Comparison of ENCODE assay signal across 8 mouse cellular contexts in genomic region chr11:88395076-88395990, GRCm38 (mm10).
DNase-seq lines count a peak whose midpoint lies in the region; TF ChIP-seq lines count a peak whose summit lies in the region.
"Had no signal": no experiment of that assay in that cellular context is flagged by ENCODE, and none has a peak within 500 bp of the region (broad histone marks: within the 10 kb centered on the region; RNA-seq: fewer than 3 reads in every experiment).

No protein-coding gene starts in this region.

- H3K4me3 ChIP-seq in testis, adult 2 months (ENCODE audit: control insufficient read depth, low read depth, low read length), result peak overlapping the region; percentile 18
- H3K4me3 ChIP-seq in midbrain, embryonic 10.5 days, result no peak overlapping the region
- H3K4me3 ChIP-seq: limb, embryonic 12.5 days had no signal

- H3K27ac ChIP-seq in testis, adult 2 months (ENCODE audit: control insufficient read depth, insufficient read depth, low read depth, low read length), result no peak overlapping the region; the same call in 1 of the 2 replicates
- peak overlapping the region; percentile 68 for H3K27ac ChIP-seq in midbrain, embryonic 10.5 days (replicated peaks)
- H3K27ac ChIP-seq: limb, embryonic 12.5 days had no signal

- H3K27me3 ChIP-seq in testis, adult 2 months (ENCODE audit: control insufficient read depth, insufficient read depth, low read length), result no peaks in the 10 kb centered on the region
- H3K27me3 ChIP-seq in midbrain, embryonic 10.5 days (ENCODE audit: low read depth, poor library complexity, severe bottlenecking), result no peaks in the 10 kb centered on the region
- H3K27me3 ChIP-seq: limb, embryonic 12.5 days had no signal

- no peak for TF ChIP-seq CTCF in testis, adult 2 months (IDR thresholded peaks at IDR 0.05; ENCODE audit: control insufficient read depth, insufficient read depth, insufficient replicate concordance, low read depth, low read length)

- H3K36me3 ChIP-seq in testis, adult 2 months (ENCODE audit: control insufficient read depth, insufficient read depth, low read length), result no peaks in the 10 kb centered on the region
- peaks cover 82% of the 10 kb centered on the region for H3K36me3 ChIP-seq in midbrain, embryonic 10.5 days

- DNase-seq in testis, postnatal 10 days (ENCODE audit: low spot score), result no peak
- DNase-seq in gonadal fat pad, adult 2 months (ENCODE audit: low read depth), result peak; percentile 79
- DNase-seq in midbrain, embryonic 10.5 days (ENCODE audit: low spot score), result no peak
- no peak for DNase-seq in spleen, postnatal 10 days (ENCODE audit: low spot score in 2 of 2)
- DNase-seq in adrenal gland, postnatal 10 days, result no peak
- DNase-seq in gastrocnemius, adult 8-10 months (ENCODE audit: low spot score in 2 of 2), result no peak

- H3K4me1 ChIP-seq in testis, adult 2 months (ENCODE audit: control insufficient read depth, insufficient read depth, low read length), result 0 out of 2 replicates have a peak, but pooled peaks cover 2% of the 10 kb centered on the region
- H3K4me1 ChIP-seq in midbrain, embryonic 10.5 days, result peaks cover 41% of the 10 kb centered on the region

- WGBS in midbrain, embryonic 10.5 days, result 78% methylated on average over 8 of the region's 8 CpGs

- no peaks in the 10 kb centered on the region for H3K9me3 ChIP-seq in midbrain, embryonic 10.5 days (replicated peaks)
- H3K9me3 ChIP-seq: limb, embryonic 12.5 days had no signal

- TF ChIP-seq POLR2A in testis, adult 2 months (IDR thresholded peaks at IDR 0.05; ENCODE audit: control insufficient read depth, low read depth, low read length), result no peak
